Mouse (Mus musculus) gonadal fat pad, adult 2 months (tissue): ENCODE data around the gene Nkx2-3. TPM values are rescaled to one million over a fixed set of nuclear protein-coding genes. Genes with fewer than 3 reads are reported as not detected.

Source experiments
- DNase-seq: peaks from one replicate; pipeline ENCODE4 v3.0.0-alpha.2; 2012; ENCODE audit warnings: low read depth
- polyA plus RNA-seq: library from polyadenylated mRNA; depleted of rRNA; stranded (reverse); fragments of >200 nt; gene quantifications from 2 replicates; pipeline ENCODE4 v1.2.3, GENCODE M21; 2012

Nkx2-3 gene
- polyA plus RNA-seq, 1 experiment, result 0.04 TPM

DNA sequence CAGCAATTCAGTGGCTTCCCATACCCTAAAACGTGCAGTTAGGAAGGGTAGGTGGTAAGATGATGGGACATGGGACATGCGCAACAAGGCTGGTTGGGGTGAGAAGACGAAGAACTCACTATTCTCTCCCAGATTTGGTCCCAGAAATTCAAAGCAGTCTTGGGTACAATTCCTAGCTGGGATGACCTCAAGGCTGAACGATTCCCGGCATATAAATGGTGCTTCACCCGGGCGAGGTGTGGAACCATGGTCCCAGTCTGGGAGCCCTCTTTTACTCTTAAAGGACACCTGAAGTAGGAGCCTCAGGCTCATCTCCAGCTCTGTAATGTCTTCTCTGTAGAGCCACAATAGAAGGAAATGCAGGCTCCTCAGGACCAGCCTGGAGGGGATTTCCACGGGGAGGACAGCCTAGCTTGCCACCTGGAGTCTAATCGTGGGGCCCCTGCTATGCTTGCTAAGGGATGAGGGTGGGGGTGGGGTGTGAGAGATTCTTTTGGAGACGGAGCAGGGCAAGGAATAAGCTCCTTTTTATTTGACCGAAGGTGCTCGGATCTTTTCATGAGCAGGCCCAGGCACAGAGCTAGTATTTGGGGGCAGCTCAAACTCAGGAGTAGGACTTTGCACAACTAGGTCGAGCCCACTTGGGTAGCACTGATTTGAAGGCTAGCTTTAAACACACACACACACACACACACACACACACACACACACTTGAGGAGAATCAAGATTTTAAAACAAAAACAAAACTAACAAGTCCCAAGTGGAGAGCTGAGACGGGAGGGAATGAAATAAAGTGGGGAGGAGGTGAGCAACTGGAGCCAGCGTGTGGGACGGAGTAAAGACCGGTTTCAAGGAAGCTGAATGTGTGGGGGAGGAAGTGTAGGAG lies 6.2 kb upstream of the Nkx2-3 start:
- DNase-seq, result no peak

DNA sequence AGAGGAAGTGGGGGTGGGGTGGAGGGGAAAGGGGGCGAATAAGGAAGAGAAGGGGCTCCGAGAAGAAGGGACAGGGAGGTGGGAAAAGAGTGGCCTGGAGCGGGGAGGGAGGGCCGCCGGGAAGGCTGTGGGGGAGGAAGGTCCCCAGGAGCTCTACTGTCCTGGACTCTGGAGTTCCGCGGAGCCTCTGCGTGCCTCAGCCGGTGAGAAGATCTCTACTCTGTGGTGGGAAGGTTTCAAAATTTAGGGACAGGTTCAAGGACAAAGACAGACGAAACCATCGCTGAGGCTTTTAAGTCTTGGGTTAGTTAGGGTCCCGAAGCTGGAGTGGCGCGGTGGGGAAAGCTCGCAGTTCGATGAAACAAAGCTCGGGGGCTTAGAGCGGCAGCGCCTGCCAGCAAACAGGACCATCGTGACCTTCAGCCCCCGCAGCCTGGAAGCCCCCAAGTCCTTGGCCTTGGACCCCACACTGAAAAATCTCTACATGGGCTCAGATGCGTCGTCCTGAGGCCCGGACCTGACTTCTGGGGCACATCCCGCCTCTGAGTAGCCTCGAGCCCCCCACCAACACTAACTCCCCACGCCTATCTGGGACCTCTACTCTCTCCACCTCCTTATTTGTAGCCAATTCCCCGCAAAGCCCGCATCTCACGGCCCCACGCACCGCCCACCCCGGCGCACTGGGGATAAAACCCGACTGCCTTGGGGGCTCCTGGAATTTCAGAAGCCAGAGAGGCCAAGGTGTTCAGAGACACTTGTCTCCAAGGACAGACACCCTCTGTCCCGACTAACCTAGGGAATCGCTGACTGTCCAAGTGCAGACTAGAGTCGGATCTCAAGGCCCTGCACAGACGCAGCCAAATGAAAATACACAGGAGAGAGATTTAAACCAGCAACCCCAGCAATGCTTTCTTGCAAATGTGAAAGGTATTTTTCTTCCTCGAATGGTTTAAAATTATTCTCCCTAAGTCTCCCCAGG lies 5.3 kb upstream of the Nkx2-3 start:
- DNase-seq, result no peak

DNA sequence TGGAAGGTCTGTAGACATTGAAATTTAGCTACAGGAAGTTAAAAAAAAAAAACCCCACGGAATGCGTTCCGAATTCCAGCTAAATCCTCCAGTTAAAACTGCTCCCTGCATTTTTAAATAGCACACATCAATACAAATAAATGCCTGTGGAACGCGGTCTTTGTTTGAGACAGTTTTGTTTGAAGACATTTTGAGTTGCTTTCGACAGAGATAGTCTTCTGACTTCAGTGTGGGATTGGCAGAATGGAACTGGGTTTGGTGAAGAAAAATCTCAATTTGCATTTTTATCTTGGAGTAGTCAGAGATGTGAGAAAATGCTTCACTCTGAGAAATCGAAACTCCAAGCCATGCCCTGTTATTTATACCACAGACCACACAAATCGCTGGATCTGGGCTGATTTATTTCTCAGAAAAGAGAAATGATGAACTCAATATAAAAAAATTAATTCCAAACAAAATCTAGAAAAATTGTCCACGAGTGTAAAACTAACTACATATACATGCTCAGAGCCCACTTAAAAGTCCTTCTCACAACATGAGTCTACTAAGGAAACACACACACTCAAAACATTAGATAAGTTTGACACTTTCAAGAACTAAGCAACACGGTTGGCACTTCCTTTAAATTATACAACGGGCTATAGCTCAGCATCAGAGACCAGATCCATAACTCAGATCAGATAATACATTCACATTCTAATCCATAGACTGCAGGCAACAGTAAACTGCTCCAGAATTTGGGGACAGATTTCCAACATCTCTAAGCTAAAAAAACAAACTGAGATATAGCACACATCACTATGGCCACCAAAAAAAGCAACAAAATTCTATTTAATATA lies 4.1 kb upstream of the Nkx2-3 start:
- no peak for DNase-seq

DNA sequence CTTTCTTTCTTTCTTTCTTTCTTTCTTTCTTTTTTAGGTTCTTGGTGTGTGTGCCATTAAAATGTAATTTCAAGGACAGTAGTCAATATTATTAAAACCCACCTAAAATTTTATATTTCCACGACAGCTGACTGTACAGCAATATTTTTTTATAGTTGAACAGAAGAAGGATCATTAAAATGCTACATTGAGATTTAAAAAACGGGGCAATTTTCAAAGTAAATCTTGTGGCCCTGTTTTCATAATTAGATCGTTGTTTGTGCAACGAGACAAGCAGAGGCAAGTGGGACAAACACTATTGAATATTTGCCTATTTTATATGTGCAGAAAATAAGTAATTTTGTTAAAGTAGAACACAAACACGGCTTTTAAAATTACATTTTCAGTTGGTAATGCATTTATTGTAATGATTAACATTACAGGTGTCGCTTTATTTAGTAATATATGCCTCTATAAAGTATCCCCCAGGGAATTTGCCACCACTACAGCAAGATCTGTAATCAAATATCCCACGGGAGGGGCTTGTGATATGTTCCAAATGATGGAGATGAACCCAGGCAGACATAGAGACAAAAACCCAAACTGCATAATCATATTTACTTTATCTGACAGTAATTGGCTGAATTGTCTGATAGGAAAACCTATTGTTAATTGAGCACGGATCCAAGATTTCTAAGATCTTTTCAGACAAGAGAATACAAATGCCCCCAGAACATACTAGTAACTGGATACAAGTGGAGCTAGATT lies 3.2 kb upstream of the Nkx2-3 start:
- no peak for DNase-seq

DNA sequence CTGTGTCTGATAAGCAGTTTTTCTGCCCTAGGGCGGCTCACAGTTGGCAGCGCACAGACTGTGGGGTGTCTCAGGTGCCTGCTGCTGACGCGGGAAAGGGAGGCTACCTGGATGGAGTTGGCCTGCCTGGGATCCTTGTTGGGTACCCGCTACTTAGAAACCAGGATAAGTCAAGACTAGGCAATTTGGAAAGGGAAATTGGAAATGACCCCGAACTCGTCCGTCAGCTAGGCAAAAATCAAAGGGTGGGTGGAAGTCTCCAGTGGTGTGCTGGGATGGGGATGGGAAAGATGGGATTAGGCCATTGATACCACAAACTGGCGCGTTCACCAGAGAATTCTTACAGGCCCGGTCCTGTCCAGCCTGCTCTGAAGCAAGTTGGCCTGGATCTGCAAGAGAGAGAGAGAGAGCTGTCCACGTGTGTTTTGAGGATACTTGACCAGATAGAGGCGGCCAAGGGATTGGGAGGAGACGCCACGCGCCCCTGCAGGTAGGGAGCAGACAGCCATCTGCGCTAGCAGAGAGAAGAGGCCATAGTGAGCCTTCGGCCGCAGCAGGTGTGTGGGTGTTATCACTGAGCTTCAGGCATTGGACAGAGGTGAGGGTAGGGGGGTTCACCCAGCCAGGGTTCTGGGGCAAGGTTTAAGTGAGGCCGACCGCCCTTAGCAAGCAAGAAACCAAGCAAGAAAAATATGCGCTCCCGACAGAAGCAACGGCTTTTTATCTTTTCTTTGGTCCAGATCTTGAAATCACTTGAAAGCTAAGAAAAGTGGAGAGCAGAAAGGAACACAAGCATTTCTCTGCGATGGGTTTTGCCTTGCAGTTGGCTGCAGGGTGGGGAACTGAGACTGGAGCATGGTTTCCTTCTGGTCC lies 2.4 kb upstream of the Nkx2-3 start:
- no peak for DNase-seq

DNA sequence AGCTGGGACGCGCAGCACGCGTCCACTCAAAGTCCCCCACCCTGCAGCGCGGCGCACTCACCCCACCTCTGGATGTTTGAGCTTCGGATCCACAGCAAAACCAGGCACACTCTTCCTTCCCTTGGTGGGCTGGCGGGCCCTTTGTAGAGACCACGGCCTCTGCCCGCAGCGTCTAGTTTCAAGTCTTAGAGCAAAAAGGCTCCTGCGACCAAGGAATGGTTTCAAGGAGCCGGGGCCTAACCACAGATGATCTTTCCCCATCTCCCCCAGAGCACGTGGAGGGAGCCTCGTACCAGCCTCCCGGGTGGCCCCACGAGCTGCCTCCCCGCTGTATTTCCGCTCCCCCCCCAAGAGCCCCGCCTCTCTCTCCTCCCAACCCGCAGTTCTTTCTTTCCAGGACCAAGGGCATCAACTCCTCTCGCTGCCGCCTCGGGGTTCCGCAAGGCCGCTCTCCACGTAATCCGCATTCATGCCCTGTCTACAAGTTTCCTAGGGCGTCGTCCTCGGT lies 1.7 kb upstream of the Nkx2-3 start:
- DNase-seq, result no peak

DNA sequence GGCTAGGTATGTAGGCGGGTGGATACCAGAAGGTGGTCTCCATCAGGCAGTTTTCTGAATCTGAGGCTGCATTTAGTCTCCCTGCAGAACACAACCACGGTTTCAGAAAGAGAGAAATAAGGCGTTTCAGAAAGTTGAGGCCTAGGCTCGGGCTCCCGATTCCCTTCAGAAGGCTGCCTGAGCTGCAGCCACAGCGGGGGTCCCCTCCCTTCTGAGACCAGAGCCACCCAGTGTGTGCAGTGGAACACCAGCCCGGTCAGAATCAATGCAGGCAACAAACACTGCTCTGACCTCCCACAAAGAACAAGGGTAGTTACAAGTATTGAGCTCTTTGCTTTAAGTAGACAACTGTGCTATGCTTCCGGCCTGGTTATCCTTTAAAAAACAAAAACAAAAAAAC lies 1.0 kb upstream of the Nkx2-3 start:
- no peak for DNase-seq

DNA sequence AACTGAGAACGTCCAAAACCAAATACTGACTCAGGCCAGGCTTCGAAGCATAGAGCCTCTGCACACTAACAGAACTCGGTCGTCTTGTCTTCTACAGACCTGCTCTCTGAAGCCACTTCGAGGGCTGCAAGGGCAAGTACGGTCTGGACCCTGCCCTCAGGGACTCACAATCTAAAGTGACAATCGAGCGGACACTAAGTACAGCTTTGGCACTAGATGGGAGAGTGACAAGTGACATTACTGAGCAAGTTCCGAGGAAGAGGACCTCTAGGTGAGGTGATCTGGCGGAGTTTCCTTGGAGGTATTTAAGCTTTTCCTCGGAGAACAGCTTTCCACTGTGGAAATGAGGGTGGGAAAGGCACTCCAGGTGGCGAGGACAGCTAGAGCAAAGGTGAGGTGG lies 564 bp upstream of the Nkx2-3 start:
- no peak for DNase-seq

DNA sequence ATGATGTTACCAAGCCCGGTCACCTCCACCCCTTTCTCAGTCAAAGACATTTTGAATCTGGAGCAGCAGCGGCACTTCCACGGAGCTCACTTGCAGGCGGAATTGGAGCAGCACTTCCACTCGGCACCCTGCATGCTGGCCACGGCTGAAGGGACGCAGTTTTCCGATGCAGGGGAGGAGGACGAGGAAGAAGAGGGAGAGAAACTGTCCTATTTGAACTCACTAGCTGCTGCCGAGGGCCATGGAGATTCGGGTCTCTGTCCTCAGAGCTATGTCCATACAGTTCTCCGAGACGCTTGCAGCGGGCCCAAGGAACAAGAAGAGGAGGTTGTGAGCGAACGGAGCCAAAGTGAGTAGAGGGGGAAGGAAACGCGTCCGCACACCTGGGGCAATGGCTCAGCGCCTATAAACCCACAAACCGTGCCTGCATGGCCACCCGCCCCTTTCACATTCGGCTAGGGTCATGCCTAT lies 411 bp downstream of the Nkx2-3 start:
- DNase-seq, result no peak

DNA sequence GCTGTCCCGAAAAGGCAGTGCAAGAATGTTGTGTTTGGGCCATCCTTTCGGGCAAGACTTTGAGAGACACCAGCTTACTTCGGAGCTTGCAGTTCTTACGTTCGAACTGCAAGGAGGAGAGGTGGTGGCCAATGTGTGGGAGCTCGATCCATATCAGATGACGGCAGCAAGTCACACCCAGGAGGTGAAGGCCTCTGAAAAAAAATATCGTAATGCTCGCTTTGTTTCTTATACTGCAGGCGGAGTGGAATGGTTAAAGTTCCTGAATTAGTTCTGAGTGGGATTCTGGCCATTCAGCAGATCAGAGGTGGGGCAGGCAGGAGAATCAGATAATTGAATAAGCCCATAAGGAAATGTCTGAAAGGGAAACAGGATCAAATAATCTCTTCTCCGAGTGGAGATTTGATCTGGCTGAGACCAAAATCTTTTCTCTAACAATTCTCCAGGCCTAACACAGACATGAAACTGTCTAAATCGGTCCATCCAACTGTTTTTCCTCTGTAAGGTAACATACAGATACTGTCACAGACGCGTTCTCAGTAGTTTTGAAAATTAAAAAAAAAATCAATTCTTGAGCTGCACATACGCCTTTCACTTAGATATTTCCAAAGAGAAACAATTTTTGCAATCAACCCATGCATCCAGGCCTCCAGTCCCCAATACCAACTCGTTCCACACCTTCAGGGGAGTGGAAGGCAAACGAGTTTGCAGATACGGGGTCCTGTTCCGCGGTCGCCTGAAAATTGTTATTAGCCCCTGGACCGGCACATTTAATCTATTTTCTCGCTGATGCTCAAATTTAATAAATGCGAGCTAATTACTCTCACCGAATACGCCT lies 1.4 kb downstream of the Nkx2-3 start:
- no peak for DNase-seq

DNA sequence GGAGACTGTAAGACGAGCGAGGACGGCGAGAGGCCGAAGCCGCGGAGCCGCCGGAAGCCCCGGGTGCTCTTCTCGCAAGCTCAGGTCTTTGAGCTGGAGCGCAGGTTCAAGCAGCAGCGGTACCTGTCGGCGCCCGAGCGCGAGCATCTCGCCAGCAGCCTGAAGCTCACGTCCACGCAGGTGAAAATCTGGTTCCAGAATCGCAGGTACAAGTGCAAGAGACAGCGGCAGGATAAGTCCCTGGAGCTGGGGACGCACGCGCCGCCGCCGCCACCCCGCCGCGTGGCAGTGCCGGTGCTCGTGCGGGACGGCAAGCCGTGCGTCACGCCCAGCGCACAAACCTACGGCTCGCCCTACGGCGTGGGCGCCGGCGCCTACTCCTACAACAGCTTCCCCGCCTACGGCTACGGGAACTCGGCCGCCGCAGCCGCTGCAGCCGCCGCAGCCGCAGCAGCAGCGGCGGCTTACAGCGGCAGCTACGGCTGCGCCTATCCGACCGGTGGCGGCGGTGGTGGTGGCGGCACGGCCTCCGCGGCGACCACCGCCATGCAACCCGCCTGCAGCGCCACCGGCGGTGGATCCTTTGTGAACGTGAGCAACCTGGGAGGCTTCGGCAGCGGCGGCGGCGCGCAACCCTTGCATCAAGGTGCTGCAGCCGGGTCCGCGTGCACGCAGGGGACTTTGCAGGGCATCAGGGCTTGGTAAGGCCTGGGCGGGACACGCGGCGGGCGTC lies 2.4 kb downstream of the Nkx2-3 start:
- DNase-seq, result no peak

DNA sequence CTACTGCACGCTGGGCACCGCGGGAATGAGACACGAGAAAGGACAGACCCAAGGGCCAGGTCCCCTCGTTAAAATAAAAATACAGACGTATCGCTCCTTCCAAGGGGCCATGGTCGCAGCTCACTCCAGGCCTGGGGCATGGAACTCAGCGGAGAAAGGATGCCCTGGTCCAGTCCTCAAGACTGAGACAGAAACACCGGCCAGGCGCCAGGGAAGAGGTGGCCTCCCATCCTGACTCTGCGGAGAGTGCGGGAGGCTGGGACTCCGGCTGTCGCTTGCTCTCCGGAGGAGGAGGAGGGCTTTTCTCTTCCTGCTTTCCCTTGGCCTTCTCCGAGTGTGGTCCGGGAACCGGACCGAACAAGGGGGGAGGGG lies 2.9 kb downstream of the Nkx2-3 start:
- DNase-seq, result no peak

DNA sequence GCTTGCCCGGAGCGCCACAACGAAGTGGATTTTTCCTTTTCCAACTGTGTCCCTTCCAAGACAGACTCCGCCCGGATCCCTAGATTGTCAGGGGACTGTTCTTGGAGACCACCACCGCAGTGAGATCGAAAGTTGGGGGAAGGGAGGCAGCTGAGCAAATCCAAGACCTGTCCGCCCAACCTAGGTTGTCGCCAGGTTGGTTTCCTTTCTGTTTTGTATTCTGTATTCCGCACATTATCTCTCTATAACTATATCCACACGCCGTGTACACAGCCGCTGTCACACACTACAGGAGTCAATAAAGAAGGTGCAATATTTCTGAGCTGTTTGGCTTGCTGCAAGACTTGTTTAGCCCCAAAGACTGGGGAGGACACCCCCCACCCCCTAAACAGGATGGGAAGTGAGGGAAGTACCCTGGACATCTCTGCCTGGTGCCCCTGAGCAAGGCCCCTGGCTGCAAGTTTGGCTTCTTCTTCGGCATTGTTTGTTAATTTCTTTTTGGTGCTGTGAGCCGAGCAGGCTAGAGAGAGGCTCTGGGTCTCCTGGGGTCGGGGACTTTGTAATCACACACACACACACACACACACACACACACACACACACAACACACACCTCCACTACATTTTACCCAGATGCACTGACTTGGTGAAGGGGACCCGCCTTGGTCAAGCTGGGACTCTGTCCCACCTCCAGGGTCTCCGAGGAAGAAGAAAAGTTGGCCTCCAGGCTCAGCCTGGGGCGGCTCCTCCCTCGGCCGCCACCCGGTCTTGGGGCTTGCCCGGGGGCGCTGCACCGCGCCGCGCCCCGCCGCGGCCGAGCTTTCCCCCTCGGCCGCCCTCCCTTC lies 3.7 kb downstream of the Nkx2-3 start:
- no peak for DNase-seq

DNA sequence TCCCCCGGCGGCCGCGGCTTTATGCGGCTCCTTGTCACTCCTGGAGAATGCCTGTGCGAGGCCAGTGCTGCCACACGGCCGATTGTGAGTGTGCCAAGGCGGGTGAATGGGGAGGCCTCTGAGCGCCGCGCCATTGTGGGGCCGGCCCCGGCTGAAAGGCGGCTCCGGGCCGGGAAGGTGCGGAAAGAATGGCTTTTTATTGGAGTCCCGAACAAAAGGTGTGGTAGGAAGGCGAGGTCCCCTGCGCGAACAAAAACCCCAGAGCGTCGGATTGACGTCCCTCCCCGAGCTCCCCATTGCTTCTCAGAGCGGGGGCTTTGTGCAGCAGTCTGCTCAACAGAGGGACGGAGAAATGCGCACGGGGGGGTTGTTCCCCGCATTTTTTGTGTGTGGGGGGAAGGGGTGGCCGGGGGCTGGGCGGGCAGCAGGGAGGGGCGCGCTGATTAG lies 4.3 kb downstream of the Nkx2-3 start:
- no peak for DNase-seq

DNA sequence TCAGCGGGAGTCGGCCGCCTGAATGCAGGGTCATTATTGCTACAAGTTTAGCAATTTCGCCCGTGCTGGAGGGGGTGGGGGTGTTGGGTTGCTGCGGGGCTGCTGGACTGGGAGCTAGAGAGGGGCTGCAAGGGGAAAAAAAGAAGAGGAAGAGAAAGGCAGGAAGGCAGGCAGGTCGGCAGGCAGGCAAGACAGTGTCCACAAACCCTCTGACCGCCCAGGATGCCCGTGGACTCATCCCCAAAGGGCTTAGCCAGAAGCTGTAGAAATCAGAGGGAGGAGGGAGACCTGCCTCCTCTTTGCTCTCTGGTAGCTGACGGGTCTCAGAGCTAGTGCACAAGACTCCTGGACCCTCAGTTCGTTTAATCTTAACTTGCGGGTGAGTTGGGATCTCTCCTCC lies 4.8 kb downstream of the Nkx2-3 start:
- no peak for DNase-seq

DNA sequence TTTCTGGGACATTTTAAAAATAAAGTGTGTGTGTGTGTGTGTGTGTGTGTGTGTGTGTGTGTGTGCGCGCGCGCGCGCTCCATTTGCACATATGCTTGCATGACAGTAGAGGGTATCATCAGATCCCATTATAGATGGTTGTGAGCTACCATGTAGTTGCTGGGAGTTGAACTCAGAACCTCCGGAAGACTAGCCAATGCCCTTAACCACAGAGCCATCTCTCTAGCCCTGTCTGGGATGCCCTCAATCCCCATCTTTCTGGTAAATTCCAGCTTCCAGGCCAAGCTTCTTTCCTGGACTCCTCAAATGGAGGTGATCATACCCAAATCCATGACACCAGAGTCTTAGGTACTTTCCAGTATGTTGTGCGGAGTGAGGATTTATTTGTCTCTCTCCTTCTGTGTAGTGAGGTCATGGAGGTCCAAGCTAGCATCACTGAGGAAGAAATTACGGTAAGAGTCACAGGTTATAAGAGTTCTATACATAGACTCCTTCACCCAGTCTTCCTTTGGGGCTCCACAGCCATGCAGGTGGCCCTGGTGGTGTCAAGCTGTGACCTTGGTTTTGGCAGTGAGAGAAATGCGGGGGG lies 5.7 kb downstream of the Nkx2-3 start:
- DNase-seq, result no peak
